Mouse (Mus musculus) hindbrain, embryonic 14.5 days (tissue): ENCODE measurements around the gene Msln. TPM values are rescaled to one million over a fixed set of nuclear protein-coding genes. Genes with fewer than 3 reads are reported as not detected.

ENCODE experiments used
- ATAC-seq: fragments of 200-750 bp; cut with Nextera tagmentation; 2 replicates; pipeline ENCODE4 v1.8.0; 2017; ENCODE audit warnings: moderate number of reproducible peaks, mild to moderate bottlenecking, moderate TSS enrichment, moderate library complexity; ENCODE audit not compliant: low FRiP score
- DNase-seq: peaks from one replicate; pipeline ENCODE4 v3.0.0-alpha.2; 2015; ENCODE audit warnings: low spot score
- H3K27ac ChIP-seq: fragments of 300-500 bp; sonication (generic); 2 replicates; pipeline ENCODE4 v1.5.1; 2014; ENCODE audit warnings: mild to moderate bottlenecking, moderate library complexity
- H3K27me3 ChIP-seq: fragments of 300-500 bp; sonication (generic); 2 replicates; pipeline ENCODE4 v1.6.1; 2014; ENCODE audit warnings: mild to moderate bottlenecking, low read length, mixed read lengths; ENCODE audit not compliant: control insufficient read depth, insufficient read depth
- H3K36me3 ChIP-seq: fragments of 300-500 bp; sonication (generic); replicated peaks from 2 replicates; pipeline ENCODE4 v1.6.1; 2014; ENCODE audit not compliant: control insufficient read depth, insufficient read depth
- H3K4me1 ChIP-seq: fragments of 300-500 bp; sonication (generic); replicated peaks from 2 replicates; pipeline ENCODE4 v1.6.1; 2014; ENCODE audit warnings: antibody characterized with exemption, low read length, mixed read lengths; ENCODE audit not compliant: control insufficient read depth, insufficient read depth
- H3K4me2 ChIP-seq: fragments of 300-500 bp; sonication (generic); replicated peaks from 2 replicates; pipeline ENCODE4 v1.6.1; 2014; ENCODE audit warnings: mild to moderate bottlenecking, moderate library complexity
- H3K4me3 ChIP-seq: fragments of 300-500 bp; sonication (generic); replicated peaks from 2 replicates; pipeline ENCODE4 v1.5.1; 2014; ENCODE audit warnings: mild to moderate bottlenecking, low read length
- H3K9ac ChIP-seq: fragments of 300-500 bp; sonication (generic); 2 replicates; pipeline ENCODE4 v1.6.1; 2014
- H3K9me3 ChIP-seq: fragments of 300-500 bp; sonication (generic); 2 replicates; pipeline ENCODE4 v1.6.1; 2016; ENCODE audit warnings: low read length; ENCODE audit not compliant: control insufficient read depth
- WGBS: fragments of 180-500 bp; shearing (Covaris S2); extraction: QIAGEN DNeasy Blood & Tissue Kit; methylation state at CpG from one replicate; pipeline ENCODE4 v1.1.7; 2014; 5-methylcytosine and 5-hydroxymethylcytosine counted together
- polyA plus RNA-seq: library from polyadenylated mRNA; unstranded; fragments of >200 nt; fragmentation: Nextera tagmentation; extraction: Ambion mirVana; gene quantifications from 2 replicates; pipeline ENCODE4 v1.2.1, GENCODE M21; 2014

The Msln gene
- polyA plus RNA-seq, 1 experiment from 2014 or later: not detected

- Histone ChIP-seq H3K9ac (no peak overlapping the region), H3K9me3 (no peaks in the 10 kb centered on the region), H3K27me3 (no peaks in the 10 kb centered on the region), H3K4me1 (peaks cover 8% of the 10 kb centered on the region; the same call in 1 of the 2 replicates), H3K4me3 (no peak overlapping the region), H3K27ac (no peak overlapping the region), H3K4me2 (no peak overlapping the region), H3K36me3 (peaks cover 45% of the 10 kb centered on the region)
- ATAC-seq (no peak), DNase-seq (no peak)
- 98% methylated on average over 5 of the region's 5 CpGs for WGBS
These were observed 23.8 kb upstream of the Msln start for GRCm38 (mm10) chr17:25777948-25778347.

DNA sequence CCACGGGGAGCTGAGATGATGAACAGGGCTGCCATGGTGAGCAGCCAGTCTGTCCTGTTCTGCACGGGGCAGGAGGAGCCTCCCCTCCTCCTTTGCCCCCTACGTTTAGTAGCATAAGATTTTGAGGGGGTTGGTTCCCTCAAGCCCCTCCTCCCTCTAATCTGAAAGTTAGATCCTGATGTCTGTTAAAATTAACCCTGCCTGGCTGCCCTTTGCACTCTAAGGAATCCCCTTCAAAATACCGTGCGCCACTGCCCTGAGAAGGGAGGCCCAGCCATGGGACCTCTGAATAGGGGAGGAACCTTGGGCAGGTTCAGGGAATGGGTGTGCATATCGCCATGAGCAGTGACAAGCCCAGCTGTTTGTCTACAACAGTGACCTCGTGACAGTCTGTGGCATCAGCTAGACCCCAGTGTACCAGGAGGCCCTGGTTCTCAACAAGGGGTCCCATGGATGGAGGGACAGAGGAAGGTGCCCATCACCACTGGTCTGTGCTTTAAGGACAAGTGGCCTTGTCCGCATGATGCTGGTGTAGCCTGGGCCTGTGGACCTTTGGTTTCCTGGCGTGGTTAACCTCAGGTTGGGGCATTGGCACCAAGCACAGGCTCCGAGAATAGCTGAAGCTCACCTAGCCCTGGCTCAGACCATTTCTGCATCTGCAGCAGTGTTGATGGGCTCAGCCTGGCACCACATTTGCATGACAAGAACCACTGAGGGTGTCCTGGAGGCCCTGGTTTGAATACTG lies 21.3 kb upstream of the Msln start:
- DNase-seq (no peak), ATAC-seq (no peak)
- WGBS: 84% methylated on average over 10 of the region's 10 CpGs
- H3K9ac ChIP-seq: no peak overlapping the region
- no peak overlapping the region for H3K4me2 ChIP-seq
- no peaks in the 10 kb centered on the region for H3K27me3 ChIP-seq
- peaks cover 8% of the 10 kb centered on the region; the same call in 1 of the 2 replicates for H3K4me1 ChIP-seq
- H3K9me3 ChIP-seq: no peaks in the 10 kb centered on the region
- H3K4me3 ChIP-seq: no peak overlapping the region
- peaks cover 21% of the 10 kb centered on the region for H3K36me3 ChIP-seq
- no peak overlapping the region for H3K27ac ChIP-seq

DNA sequence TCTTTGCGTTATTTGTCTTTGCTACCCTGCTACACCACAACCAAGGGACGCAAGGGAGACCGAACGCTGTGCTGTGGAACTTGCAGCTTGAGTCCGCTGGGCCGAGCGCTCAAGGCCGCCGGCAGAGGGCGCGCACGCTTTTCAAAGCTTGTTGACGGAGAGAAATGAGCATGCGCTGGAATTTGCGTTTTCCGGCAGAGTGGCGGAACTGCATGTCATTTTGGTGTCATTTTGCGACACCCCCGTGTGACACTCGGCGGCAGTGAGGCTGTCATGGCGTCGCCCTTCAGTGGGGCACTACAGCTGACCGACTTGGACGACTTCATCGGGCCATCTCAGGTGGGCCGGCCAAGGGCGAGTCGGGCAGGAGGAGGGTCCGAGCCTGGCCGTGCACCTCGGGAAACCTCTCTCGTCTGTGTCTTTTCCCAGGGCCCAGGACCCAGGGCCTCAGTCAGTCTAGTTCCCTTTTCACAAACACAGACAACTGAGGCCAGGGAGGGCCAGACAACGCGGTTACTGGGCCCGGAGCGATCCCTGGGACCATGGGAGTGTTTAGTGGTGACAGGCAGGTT lies 19.5 kb upstream of the Msln start, which contains the start of gene Narfl:
TSS of gene Narfl (plus strand) at position 228 of the 572 bp plus-strand sequence.
- H3K4me2 ChIP-seq: peak within 1 kb of the TSS; percentile 54
- peaks cover 9% of the 10 kb centered on the region; the same call in 1 of the 2 replicates for H3K36me3 ChIP-seq
- H3K4me1 ChIP-seq: peaks cover 8% of the 10 kb centered on the region; the same call in 1 of the 2 replicates
- peaks cover 4% of the 10 kb centered on the region; the same call in 1 of the 2 replicates for H3K27me3 ChIP-seq
- H3K4me3 ChIP-seq: peak within 1 kb of the TSS; percentile 51
- no peaks in the 10 kb centered on the region for H3K9me3 ChIP-seq
- no peak within 1 kb of the TSS for H3K27ac ChIP-seq
- peak within 1 kb of the TSS; percentile 68 for H3K9ac ChIP-seq
- WGBS: under 1% methylated on average over 37 of the region's 37 CpGs
- DNase-seq (peak; percentile 99), ATAC-seq (peak; percentile 88)

DNA sequence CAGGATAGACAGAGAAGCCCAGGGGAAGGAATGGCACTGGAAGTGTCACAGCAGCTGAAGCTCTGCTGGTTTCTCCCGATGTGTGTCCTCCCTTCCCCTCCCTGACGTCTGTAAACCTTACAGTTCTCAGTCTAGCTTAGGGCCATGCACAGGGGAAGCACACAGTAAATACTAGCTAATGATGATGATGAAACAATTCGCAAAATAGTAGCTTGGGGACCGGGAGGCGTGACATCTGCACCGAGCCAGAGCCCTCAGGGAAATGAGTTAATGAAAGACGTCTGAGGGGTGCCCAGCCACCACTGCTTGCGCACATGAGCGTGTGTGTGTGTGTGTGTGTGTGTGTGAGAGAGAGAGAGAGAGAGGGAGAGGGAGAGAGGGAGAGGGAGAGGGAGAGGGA lies 15.2 kb upstream of the Msln start:
- Histone ChIP-seq H3K4me1 (peaks cover 4% of the 10 kb centered on the region; the same call in 1 of the 2 replicates), H3K27ac (no peak overlapping the region), H3K27me3 (peaks cover 10% of the 10 kb centered on the region; the same call in 1 of the 2 replicates), H3K9ac (no peak overlapping the region), H3K4me2 (no peak overlapping the region), H3K36me3 (no peaks in the 10 kb centered on the region), H3K9me3 (no peaks in the 10 kb centered on the region), H3K4me3 (no peak overlapping the region)
- DNase-seq (no peak), ATAC-seq (no peak)
- 46% methylated on average over 9 of the region's 9 CpGs for WGBS

DNA sequence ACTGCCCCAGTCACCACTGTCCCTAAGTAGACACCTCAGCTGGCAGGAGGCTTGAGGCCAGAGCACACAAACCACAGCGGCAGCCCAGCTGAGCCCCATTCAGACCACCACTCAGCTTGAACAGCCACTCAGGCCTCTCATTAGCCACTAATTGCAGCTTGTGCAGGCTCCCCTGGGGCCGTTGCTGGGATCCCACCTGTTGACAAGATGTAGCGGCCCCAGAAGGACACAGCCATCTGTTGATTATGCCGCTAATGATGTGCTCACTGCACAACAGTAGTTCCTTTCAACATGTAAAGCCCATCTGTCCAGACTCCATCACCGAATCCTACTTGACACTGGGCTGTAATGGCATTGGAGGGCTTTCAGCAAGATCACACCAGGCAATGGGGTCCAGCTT lies 11.7 kb upstream of the Msln start:
- Histone ChIP-seq H3K36me3 (no peaks in the 10 kb centered on the region), H3K9ac (no peak overlapping the region), H3K4me2 (no peak overlapping the region), H3K27ac (no peak overlapping the region), H3K4me3 (no peak overlapping the region), H3K4me1 (no peaks in the 10 kb centered on the region), H3K27me3 (peaks cover 10% of the 10 kb centered on the region; the same call in 1 of the 2 replicates), H3K9me3 (no peaks in the 10 kb centered on the region)
- no peak for ATAC-seq
- no peak for DNase-seq
- 34% methylated on average over 5 of the region's 5 CpGs for WGBS

DNA sequence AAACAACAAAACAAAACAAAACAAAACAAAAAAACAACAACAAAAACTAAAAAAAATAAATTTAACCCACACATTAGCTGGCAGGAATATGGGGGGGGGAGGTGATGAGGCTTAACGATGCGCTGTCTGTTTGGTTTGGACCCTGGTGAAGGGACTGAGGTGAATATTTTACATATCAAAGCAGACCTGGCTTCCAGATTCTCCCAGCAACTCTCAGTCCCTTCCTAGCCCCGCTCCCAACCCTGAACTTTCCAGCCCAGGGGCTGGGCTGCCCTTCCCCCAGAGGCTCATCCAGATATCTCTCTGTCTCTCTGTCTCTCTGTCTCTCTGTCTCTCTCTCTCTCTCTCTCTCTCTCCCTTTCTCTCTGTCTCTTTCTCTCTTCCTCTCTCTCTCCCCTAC lies 8.4 kb upstream of the Msln start:
- no peak for ATAC-seq
- Histone ChIP-seq H3K4me1 (no peaks in the 10 kb centered on the region), H3K27me3 (peaks cover 1% of the 10 kb centered on the region; the same call in 1 of the 2 replicates), H3K4me3 (no peak overlapping the region), H3K4me2 (no peak overlapping the region), H3K36me3 (no peaks in the 10 kb centered on the region), H3K27ac (no peak overlapping the region), H3K9ac (no peak overlapping the region), H3K9me3 (no peaks in the 10 kb centered on the region)
- no peak for DNase-seq
- 29% methylated on average over 3 of the region's 3 CpGs for WGBS

GRCm38 (mm10) chr17:25761561-25761970 lies 7.4 kb upstream of the Msln start:
- Histone ChIP-seq H3K27ac (no peak overlapping the region), H3K36me3 (no peaks in the 10 kb centered on the region), H3K9ac (no peak overlapping the region), H3K4me3 (no peak overlapping the region), H3K27me3 (no peaks in the 10 kb centered on the region), H3K9me3 (no peaks in the 10 kb centered on the region), H3K4me2 (no peak overlapping the region), H3K4me1 (no peaks in the 10 kb centered on the region)
- ATAC-seq: no peak
- WGBS: 37% methylated on average over 4 of the region's 4 CpGs
- no peak for DNase-seq

DNA sequence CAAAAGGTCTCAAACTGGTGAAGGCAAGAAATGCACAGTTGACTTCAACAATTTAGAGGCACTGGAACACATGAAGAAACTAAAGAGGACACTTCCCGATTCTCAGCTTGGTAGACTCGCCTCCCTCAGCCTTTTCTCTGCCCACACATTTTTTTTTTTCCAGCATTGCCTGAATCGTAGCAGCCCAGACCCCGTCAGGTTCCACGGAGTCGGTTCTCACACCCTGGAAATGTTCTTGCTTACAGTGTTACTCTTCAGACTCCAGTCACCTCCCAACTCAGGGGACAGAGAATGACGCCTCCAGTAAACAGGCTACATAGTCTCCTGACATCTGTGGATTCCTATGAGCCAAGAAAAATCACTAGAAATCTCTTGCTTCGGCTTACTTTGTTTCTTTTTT lies 6.0 kb upstream of the Msln start:
- DNase-seq (no peak), ATAC-seq (no peak)
- no peaks in the 10 kb centered on the region for H3K4me1 ChIP-seq
- no peaks in the 10 kb centered on the region for H3K36me3 ChIP-seq
- H3K27ac ChIP-seq: no peak overlapping the region
- H3K27me3 ChIP-seq: no peaks in the 10 kb centered on the region
- H3K4me2 ChIP-seq: no peak overlapping the region
- H3K9me3 ChIP-seq: no peaks in the 10 kb centered on the region
- WGBS: 81% methylated on average over 8 of the region's 8 CpGs
- no peak overlapping the region for H3K4me3 ChIP-seq
- H3K9ac ChIP-seq: no peak overlapping the region

GRCm38 (mm10) chr17:25757691-25758090 lies 3.5 kb upstream of the Msln start:
- H3K27ac ChIP-seq: no peak overlapping the region
- H3K27me3 ChIP-seq: no peaks in the 10 kb centered on the region
- ATAC-seq (no peak), DNase-seq (no peak)
- 81% methylated on average over 3 of the region's 3 CpGs for WGBS
- no peaks in the 10 kb centered on the region for H3K9me3 ChIP-seq
- H3K4me1 ChIP-seq: no peaks in the 10 kb centered on the region
- H3K9ac ChIP-seq: no peak overlapping the region
- H3K36me3 ChIP-seq: no peaks in the 10 kb centered on the region
- H3K4me3 ChIP-seq: no peak overlapping the region
- no peak overlapping the region for H3K4me2 ChIP-seq
